17 mouse cellular contexts compared by ENCODE assay signal in the genomic region with DNA sequence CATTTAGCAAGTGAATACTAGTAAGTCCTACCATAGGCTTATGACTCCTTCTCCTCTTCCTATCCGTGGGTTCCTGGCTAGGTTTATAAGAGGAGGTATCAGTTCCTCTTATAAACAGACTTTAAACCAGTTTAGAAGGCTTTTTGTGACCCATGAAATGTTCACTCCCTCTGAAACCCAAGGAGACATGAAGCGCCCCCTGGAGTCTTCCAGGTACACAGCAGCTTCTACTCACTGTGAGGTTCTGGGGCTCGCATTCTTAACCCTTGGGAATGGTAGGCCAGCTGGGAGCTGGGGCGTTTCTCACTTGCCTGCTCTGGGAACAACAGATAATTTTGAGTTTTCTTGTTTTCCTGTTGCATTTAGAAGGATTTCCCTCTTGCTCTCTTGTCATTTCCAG. TPM values are rescaled to one million over a fixed set of nuclear protein-coding genes. Genes with fewer than 3 reads are reported as not detected.
A peak's percentile ranks its signal among the peaks of the same experiment; 100 is the strongest.
DNase-seq lines count a peak whose midpoint lies in the region; ATAC-seq and TF ChIP-seq lines count a peak whose summit lies in the region.
"Had no signal": no experiment of that assay in that cellular context is flagged by ENCODE, and none has a peak within 500 bp of the region (broad histone marks: within the 10 kb centered on the region; RNA-seq: fewer than 3 reads in every experiment).

No protein-coding gene starts in this region.

- H3K9ac ChIP-seq in liver, embryonic 12.5 days, result no peak overlapping the region
- H3K9ac ChIP-seq: heart, embryonic 12.5 days; kidney, embryonic 15.5 days; limb, embryonic 12.5 days had no signal

- no peak overlapping the region for H3K27ac ChIP-seq in gastrocnemius, adult 2 months
- no peak overlapping the region for H3K27ac ChIP-seq in liver, embryonic 12.5 days
- H3K27ac ChIP-seq: kidney, embryonic 15.5 days; limb, embryonic 12.5 days had no signal

- 71% methylated on average over 4 of the region's 4 CpGs for WGBS in liver, embryonic 12.5 days (ENCODE audit: insufficient replicate concordance)

- no peaks in the 10 kb centered on the region for H3K36me3 ChIP-seq in liver, embryonic 12.5 days
- H3K36me3 ChIP-seq: heart, embryonic 12.5 days; kidney, embryonic 15.5 days; limb, embryonic 12.5 days had no signal

- no peak overlapping the region for H3K4me3 ChIP-seq in gastrocnemius, adult 2 months
- no peak overlapping the region for H3K4me3 ChIP-seq in liver, embryonic 12.5 days
- H3K4me3 ChIP-seq: heart, embryonic 12.5 days; kidney, embryonic 15.5 days; limb, embryonic 12.5 days; megakaryocyte, embryonic 14.5 days had no signal

- H3K4me2 ChIP-seq in liver, embryonic 12.5 days, result no peak overlapping the region
- H3K4me2 ChIP-seq: heart, embryonic 12.5 days; kidney, embryonic 15.5 days; limb, embryonic 12.5 days had no signal

- DNase-seq in gastrocnemius, adult 2 months, result no peak
- no peak for DNase-seq in gastrocnemius, postnatal 10 days
- peak; percentile 9 for DNase-seq in spleen, adult 12 weeks (ENCODE audit: low spot score)
- DNase-seq in spleen, adult 18-20 months, result no peak
- no peak for DNase-seq in urinary bladder, adult 18-20 months (ENCODE audit: low spot score in 2 of 2)
- no peak for DNase-seq in heart, postnatal 25 days (ENCODE audit: low spot score)
- no peak for DNase-seq in kidney, adult 18-20 months
- DNase-seq: cerebellum, adult 9-11 months; gastrocnemius, postnatal 36 days; right cerebral cortex, adult 18-20 months had no signal

- no peaks in the 10 kb centered on the region for H3K27me3 ChIP-seq in liver, embryonic 12.5 days (replicated peaks)
- H3K27me3 ChIP-seq: heart, embryonic 12.5 days; kidney, embryonic 15.5 days; limb, embryonic 12.5 days; megakaryocyte, embryonic 14.5 days had no signal

- no peaks in the 10 kb centered on the region for H3K9me3 ChIP-seq in liver, embryonic 12.5 days (replicated peaks)
- H3K9me3 ChIP-seq: heart, embryonic 12.5 days; kidney, embryonic 15.5 days; limb, embryonic 12.5 days; megakaryocyte, embryonic 14.5 days had no signal

- intact Hi-C loops in gastrocnemius, adult 2 months (cut with DNase I), result no loop called here
- intact Hi-C loops in heart, postnatal 25 days (cut with DNase I), result no loop called here

- peak; percentile 5; the same call in 1 of the 2 replicates for TF ChIP-seq CTCF in gastrocnemius, adult 2 months (IDR thresholded peaks at IDR 0.05)

- peaks cover 23% of the 10 kb centered on the region for H3K4me1 ChIP-seq in liver, embryonic 12.5 days
- H3K4me1 ChIP-seq: kidney, embryonic 15.5 days; limb, embryonic 12.5 days had no signal

- ATAC-seq in liver, embryonic 12.5 days, result peak; percentile 53; the same call in 1 of the 2 replicates
- ATAC-seq: CD4-positive, CD25-positive, alpha-beta regulatory T cell, adult 4 months; midbrain, embryonic 16.5 days had no signal

RNA-seq across cellular contexts. Expression of gene Tom1l1, which starts 45.4 kb away (rescaled TPM):
- 10 to 100 TPM; 13.2 to 15.9 TPM for total RNA-seq in gastrocnemius, adult 2 months (2021)
- 10 to 100 TPM; 13.7 to 16.5 TPM for total RNA-seq in gastrocnemius, postnatal 10 days (2021)
- polyA plus RNA-seq in liver, embryonic 12.5 days (2016; fragmentation: Nextera tagmentation; extraction: Ambion mirVana), result 60.4 and 64.9 TPM in 2 replicates
- total RNA-seq in heart, postnatal 25 days (2021), result 10 to 100 TPM; 15.1 to 19.8 TPM
